Mouse (Mus musculus) telencephalon, adult 2 months (tissue): Measurements from ENCODE around the gene Cux1.
"Not testable (repeated sequence)": the region's sequence is repeated elsewhere in the genome, so short reads cannot be mapped to it uniquely, and the experiment has no call there.

Source experiments
- DNase-seq: peaks from one replicate; pipeline ENCODE4 v3.0.0-alpha.2; 2011; ENCODE audit warnings: low read depth, low spot score

Gene Cux1

GRCm38 (mm10) chr5:136472846-136473245 lies 94.4 kb downstream of the Cux1 start:
- no peak for DNase-seq

GRCm38 (mm10) chr5:136470985-136471735 lies 96.1 kb downstream of the Cux1 start:
- not testable (repeated sequence) for DNase-seq

- DNase-seq: no peak
These were observed 98.0 kb downstream of the Cux1 start for GRCm38 (mm10) chr5:136469301-136469700.

- DNase-seq: no peak
These were observed 99.8 kb downstream of the Cux1 start for GRCm38 (mm10) chr5:136467360-136467999.

GRCm38 (mm10) chr5:136465770-136466406 lies 101.4 kb downstream of the Cux1 start:
- no peak for DNase-seq

- no peak for DNase-seq
These were observed 101.9 kb downstream of the Cux1 start for GRCm38 (mm10) chr5:136465366-136465765.

- no peak for DNase-seq
These were observed 102.4 kb downstream of the Cux1 start for GRCm38 (mm10) chr5:136464849-136465248.

- DNase-seq: no peak
These were observed 103.2 kb downstream of the Cux1 start for GRCm38 (mm10) chr5:136464128-136464527.

- DNase-seq: no peak
These were observed 104.7 kb downstream of the Cux1 start for GRCm38 (mm10) chr5:136462613-136463012.

- no peak for DNase-seq
These were observed 107.4 kb downstream of the Cux1 start for GRCm38 (mm10) chr5:136459901-136460300.

GRCm38 (mm10) chr5:136458893-136459499 lies 108.3 kb downstream of the Cux1 start:
- no peak for DNase-seq

- DNase-seq: no peak
These were observed 109.0 kb downstream of the Cux1 start for GRCm38 (mm10) chr5:136458102-136458863.

GRCm38 (mm10) chr5:136456395-136456794 lies 110.9 kb downstream of the Cux1 start:
- DNase-seq: no peak

- no peak for DNase-seq
These were observed 114.6 kb downstream of the Cux1 start for GRCm38 (mm10) chr5:136452681-136453080.

GRCm38 (mm10) chr5:136449801-136450200 lies 117.5 kb downstream of the Cux1 start:
- DNase-seq: no peak

GRCm38 (mm10) chr5:136445967-136446366 lies 121.3 kb downstream of the Cux1 start:
- no peak for DNase-seq

GRCm38 (mm10) chr5:136442238-136443187 lies 124.8 kb downstream of the Cux1 start:
- DNase-seq: no peak

- DNase-seq: no peak
These were observed 137.6 kb downstream of the Cux1 start for GRCm38 (mm10) chr5:136429647-136430046.

- no peak for DNase-seq
These were observed 138.7 kb downstream of the Cux1 start for GRCm38 (mm10) chr5:136428498-136429060.
